Mouse (Mus musculus): ENCODE measurements around the gene Fscn2. TPM values are rescaled to one million over a fixed set of nuclear protein-coding genes. Genes with fewer than 3 reads are reported as not detected.

Fscn2 gene
- polyA plus RNA-seq, 1 experiment, result not detected

- Histone ChIP-seq H3K4me3 (ENCODE audit: low read depth, low read length) (no peak overlapping the region), H3K27me3 (ENCODE audit: control insufficient read depth, insufficient read depth, low read length) (no peaks in the 10 kb centered on the region), H3K36me3 (ENCODE audit: control insufficient read depth, insufficient read depth, low read length) (no peaks in the 10 kb centered on the region), H3K4me1 (ENCODE audit: control insufficient read depth, insufficient read depth, insufficient read length, low read length) (peaks cover 8% of the 10 kb centered on the region; the same call in 1 of the 2 replicates), H3K27ac (ENCODE audit: insufficient read depth, low read depth, low read length) (no peak overlapping the region)
- TF ChIP-seq POLR2A (IDR thresholded peaks at IDR 0.05; ENCODE audit: low read depth, low read length), result no peak
- TF ChIP-seq CTCF (IDR thresholded peaks at IDR 0.05; ENCODE audit: extremely low read depth, insufficient read length, insufficient replicate concordance, low read depth, low read length), result no peak
- 19% methylated on average over 8 of the region's 8 CpGs for WGBS
Measured at GRCm38 (mm10) chr11:120360062-120360461, 1.3 kb upstream of the Fscn2 start.

GRCm38 (mm10) chr11:120360755-120361154, 579 bp upstream of the Fscn2 start:
- TF ChIP-seq CTCF (IDR thresholded peaks at IDR 0.05; ENCODE audit: extremely low read depth, insufficient read length, insufficient replicate concordance, low read depth, low read length), result no peak
- H3K27ac ChIP-seq (ENCODE audit: insufficient read depth, low read depth, low read length), result no peak overlapping the region
- H3K27me3 ChIP-seq (ENCODE audit: control insufficient read depth, insufficient read depth, low read length), result no peaks in the 10 kb centered on the region
- no peak overlapping the region for H3K4me3 ChIP-seq (ENCODE audit: low read depth, low read length)
- WGBS, result 88% methylated on average over 5 of the region's 5 CpGs
- H3K36me3 ChIP-seq (ENCODE audit: control insufficient read depth, insufficient read depth, low read length), result no peaks in the 10 kb centered on the region
- peaks cover 6% of the 10 kb centered on the region; the same call in 1 of the 2 replicates for H3K4me1 ChIP-seq (ENCODE audit: control insufficient read depth, insufficient read depth, insufficient read length, low read length)

DNA sequence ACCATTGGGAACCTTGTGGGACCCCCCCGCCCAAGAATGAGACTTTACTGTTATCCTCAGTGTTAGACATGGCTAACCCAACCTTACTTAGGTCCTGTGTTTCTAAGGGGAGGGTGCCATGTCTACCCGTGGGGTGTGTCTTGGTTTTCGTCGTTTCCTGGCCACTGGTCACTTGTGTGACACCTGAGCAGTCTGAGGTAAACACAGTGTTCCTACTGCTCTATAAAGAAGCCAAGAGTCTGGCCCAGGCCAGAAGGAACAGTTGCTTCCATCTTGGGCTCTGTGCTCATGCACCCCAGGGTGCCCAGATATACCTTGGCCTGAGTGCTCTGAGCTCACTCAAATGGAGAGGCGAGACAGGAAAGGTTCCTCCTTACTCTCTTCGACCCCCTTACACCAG, 1.6 kb downstream of the Fscn2 start:
- 86% methylated on average over 6 of the region's 6 CpGs for WGBS
- Histone ChIP-seq H3K4me3 (ENCODE audit: low read depth, low read length) (no peak overlapping the region), H3K4me1 (ENCODE audit: control insufficient read depth, insufficient read depth, insufficient read length, low read length) (peaks cover 4% of the 10 kb centered on the region; the same call in 1 of the 2 replicates), H3K27me3 (ENCODE audit: control insufficient read depth, insufficient read depth, low read length) (no peaks in the 10 kb centered on the region), H3K36me3 (ENCODE audit: control insufficient read depth, insufficient read depth, low read length) (no peaks in the 10 kb centered on the region), H3K27ac (ENCODE audit: insufficient read depth, low read depth, low read length) (no peak overlapping the region)
- TF ChIP-seq CTCF (IDR thresholded peaks at IDR 0.05; ENCODE audit: extremely low read depth, insufficient read length, insufficient replicate concordance, low read depth, low read length) (no peak), POLR2A (IDR thresholded peaks at IDR 0.05; ENCODE audit: low read depth, low read length) (no peak)

DNA sequence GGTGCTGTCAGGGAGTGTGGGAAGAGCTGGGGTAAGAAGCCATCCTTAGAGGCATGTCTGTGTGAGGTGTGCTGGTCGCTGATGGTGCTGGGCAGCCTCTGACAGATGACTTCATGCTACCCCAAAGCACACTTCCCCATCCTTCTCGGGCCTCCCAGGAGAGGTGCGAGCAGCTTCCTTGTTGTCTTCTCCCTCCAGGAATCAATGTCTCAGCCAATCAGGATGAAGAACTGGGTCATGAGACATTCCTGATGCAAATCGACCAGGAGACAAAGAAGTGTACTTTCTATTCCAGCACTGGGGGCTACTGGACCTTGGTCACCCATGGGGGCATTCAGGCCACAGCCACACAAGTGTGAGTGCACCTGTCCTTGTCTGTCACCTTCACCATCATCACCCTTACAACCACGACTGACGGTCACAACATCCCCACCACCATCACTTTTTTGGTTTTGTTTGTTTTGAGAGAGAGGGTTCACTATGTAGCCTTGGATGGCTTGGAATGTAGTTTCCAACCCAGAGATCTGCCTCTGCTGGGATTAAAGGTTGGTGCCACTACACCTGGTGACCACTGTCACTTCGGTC, 5.2 kb downstream of the Fscn2 start:
- TF ChIP-seq POLR2A (IDR thresholded peaks at IDR 0.05; ENCODE audit: low read depth, low read length), result no peak
- no peak for TF ChIP-seq CTCF (IDR thresholded peaks at IDR 0.05; ENCODE audit: extremely low read depth, insufficient read length, insufficient replicate concordance, low read depth, low read length)
- Histone ChIP-seq H3K4me3 (ENCODE audit: low read depth, low read length) (no peak overlapping the region), H3K4me1 (ENCODE audit: control insufficient read depth, insufficient read depth, insufficient read length, low read length) (peaks cover 5% of the 10 kb centered on the region), H3K27me3 (ENCODE audit: control insufficient read depth, insufficient read depth, low read length) (no peaks in the 10 kb centered on the region), H3K27ac (ENCODE audit: insufficient read depth, low read depth, low read length) (no peak overlapping the region), H3K36me3 (ENCODE audit: control insufficient read depth, insufficient read depth, low read length) (0 out of 2 replicates have a peak, but pooled peaks cover 3% of the 10 kb centered on the region)
- 35% methylated on average over 7 of the region's 7 CpGs for WGBS

DNA sequence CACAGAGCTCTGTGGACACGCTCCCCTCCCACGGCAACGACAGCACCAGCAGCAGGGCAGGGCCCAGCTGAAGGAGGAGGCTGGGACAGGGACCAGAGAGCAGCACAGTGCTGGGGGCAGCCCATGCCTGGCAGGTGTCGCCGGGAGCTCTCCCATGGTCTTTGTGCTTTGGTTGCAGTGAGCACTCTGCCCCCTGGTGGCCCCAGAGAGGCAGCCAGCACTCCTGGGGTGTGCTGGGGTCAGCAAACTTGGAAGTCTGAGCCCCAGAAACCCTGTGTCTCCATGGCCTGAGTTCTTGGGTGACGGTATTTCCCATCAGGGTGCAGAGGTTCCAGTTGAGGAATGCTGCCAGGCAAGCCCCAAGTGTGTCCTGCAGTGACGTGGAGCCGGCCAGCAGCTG, 8.3 kb downstream of the Fscn2 start:
- Histone ChIP-seq H3K36me3 (ENCODE audit: control insufficient read depth, insufficient read depth, low read length) (peaks cover 18% of the 10 kb centered on the region), H3K27me3 (ENCODE audit: control insufficient read depth, insufficient read depth, low read length) (no peaks in the 10 kb centered on the region), H3K4me1 (ENCODE audit: control insufficient read depth, insufficient read depth, insufficient read length, low read length) (peaks cover 5% of the 10 kb centered on the region), H3K4me3 (ENCODE audit: low read depth, low read length) (no peak overlapping the region), H3K27ac (ENCODE audit: insufficient read depth, low read depth, low read length) (no peak overlapping the region)
- TF ChIP-seq POLR2A (IDR thresholded peaks at IDR 0.05; ENCODE audit: low read depth, low read length) (no peak), CTCF (IDR thresholded peaks at IDR 0.05; ENCODE audit: extremely low read depth, insufficient read length, insufficient replicate concordance, low read depth, low read length) (peak; percentile 73)
- 23% methylated on average over 8 of the region's 8 CpGs for WGBS

DNA sequence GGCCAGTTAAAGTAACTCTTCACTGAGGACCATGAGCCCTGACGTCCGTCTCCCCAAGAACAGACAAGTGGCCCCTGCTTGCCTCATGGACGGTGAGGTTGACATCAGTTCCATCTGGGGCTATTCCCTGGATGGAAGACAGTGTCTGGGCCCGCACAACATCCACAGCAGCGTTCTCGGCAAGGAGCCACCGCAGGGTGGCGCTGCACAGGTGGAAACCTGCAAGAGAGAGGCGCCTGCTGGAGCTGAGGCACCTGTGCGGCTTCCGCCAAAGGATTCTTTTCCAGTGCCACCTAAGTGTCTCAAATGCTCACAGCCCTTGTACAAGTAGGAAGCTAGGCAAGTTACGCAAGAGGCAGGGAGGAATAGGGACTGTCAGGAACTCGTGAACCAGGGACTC, 11.7 kb downstream of the Fscn2 start:
- no peak overlapping the region for H3K27ac ChIP-seq (ENCODE audit: insufficient read depth, low read depth, low read length)
- 72% methylated on average over 13 of the region's 13 CpGs for WGBS
- H3K36me3 ChIP-seq (ENCODE audit: control insufficient read depth, insufficient read depth, low read length), result peaks cover 26% of the 10 kb centered on the region

DNA sequence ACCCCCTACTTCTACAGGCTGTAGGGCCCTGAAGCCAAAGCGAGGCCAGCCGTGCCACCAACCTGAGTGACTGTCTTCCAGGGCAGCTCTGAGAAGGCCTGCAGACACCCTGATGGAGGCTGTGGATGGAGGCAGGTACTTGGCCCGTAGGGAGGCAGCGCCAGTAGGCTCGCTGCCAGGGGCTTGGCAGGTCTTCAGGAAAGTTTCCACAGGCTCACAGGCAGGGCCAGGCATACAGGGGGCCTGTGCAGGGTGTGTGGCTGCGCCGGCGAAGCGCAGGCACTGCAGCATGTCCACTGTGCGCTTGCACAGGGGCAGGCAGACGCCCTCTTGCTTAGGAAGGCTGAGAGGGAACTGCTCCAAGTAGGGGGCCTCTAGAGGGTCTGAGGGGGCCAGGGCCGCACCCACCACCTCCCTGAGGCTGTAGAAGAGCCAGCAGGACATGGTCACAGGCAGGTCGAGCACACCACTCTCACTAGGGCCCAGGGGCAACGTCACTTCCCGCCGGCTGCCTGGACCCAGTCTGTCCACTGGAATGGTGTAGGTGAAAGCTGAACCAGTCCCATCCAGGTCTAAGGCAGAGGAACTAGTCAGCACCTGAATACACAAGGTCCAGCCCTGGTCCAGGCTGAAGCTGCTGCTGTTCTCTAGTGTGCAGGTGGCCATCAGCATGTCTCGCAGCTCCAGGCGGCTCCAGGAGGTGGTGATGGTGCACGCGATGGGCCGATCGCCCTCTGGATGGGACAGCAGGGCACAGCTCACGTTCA, 12.7 kb downstream of the Fscn2 start:
- Histone ChIP-seq H3K4me3 (ENCODE audit: low read depth, low read length) (no peak overlapping the region), H3K4me1 (ENCODE audit: control insufficient read depth, insufficient read depth, insufficient read length, low read length) (peaks cover 13% of the 10 kb centered on the region), H3K27me3 (ENCODE audit: control insufficient read depth, insufficient read depth, low read length) (no peaks in the 10 kb centered on the region), H3K36me3 (ENCODE audit: control insufficient read depth, insufficient read depth, low read length) (peaks cover 26% of the 10 kb centered on the region), H3K27ac (ENCODE audit: insufficient read depth, low read depth, low read length) (no peak overlapping the region)
- TF ChIP-seq POLR2A (IDR thresholded peaks at IDR 0.05; ENCODE audit: low read depth, low read length), result no peak
- TF ChIP-seq CTCF (IDR thresholded peaks at IDR 0.05; ENCODE audit: extremely low read depth, insufficient read length, insufficient replicate concordance, low read depth, low read length), result no peak
- 79% methylated on average over 23 of the region's 23 CpGs for WGBS

More for the DNA sequence above, 11.7 kb downstream of the Fscn2 start:
- TF ChIP-seq CTCF (IDR thresholded peaks at IDR 0.05; ENCODE audit: extremely low read depth, insufficient read length, insufficient replicate concordance, low read depth, low read length) (0 out of 2 replicates have a peak, but pooled peaks have one; percentile 13), POLR2A (IDR thresholded peaks at IDR 0.05; ENCODE audit: low read depth, low read length) (no peak)
- H3K4me1 ChIP-seq (ENCODE audit: control insufficient read depth, insufficient read depth, insufficient read length, low read length), result peaks cover 10% of the 10 kb centered on the region
- no peaks in the 10 kb centered on the region for H3K27me3 ChIP-seq (ENCODE audit: control insufficient read depth, insufficient read depth, low read length)
- no peak overlapping the region for H3K4me3 ChIP-seq (ENCODE audit: low read depth, low read length)

Measured in small intestine, adult 2 months (tissue).